24 mouse cellular contexts compared by ENCODE assay signal in the genomic region with DNA sequence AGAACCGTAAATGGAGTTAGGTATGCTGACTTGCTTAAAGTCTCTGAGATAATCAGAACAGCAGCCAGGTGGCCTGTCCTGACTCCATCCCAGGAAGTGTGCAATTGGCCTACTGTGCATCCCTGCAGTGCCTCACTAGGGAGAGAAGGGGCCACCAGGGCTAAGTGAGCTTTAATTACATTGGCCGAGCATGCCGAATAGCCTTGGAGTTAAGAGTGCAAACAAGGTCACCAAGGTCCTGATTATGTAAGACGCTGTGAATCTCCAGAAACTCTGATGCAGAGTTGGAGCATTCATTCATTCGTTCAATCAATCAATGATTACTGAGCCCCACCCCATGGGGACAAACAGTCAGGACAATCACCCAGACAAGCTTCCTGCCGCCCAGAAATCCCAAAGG. TPM values are rescaled to one million over a fixed set of nuclear protein-coding genes. Genes with fewer than 3 reads are reported as not detected.
A peak's percentile ranks its signal among the peaks of the same experiment; 100 is the strongest.
DNase-seq lines count a peak whose midpoint lies in the region; ATAC-seq and TF ChIP-seq lines count a peak whose summit lies in the region.
"Had no signal": no experiment of that assay in that cellular context is flagged by ENCODE, and none has a peak within 500 bp of the region (broad histone marks: within the 10 kb centered on the region; RNA-seq: fewer than 3 reads in every experiment).

No protein-coding gene starts in this region.

- TF ChIP-seq EP300 in stomach, postnatal 0 days (optimal IDR thresholded peaks at IDR 0.05): no peak

- H3K27ac ChIP-seq in stomach, postnatal 0 days (replicated peaks): 0 out of 2 replicates have a peak overlapping the region, but pooled peaks have one; percentile 30
- H3K27ac ChIP-seq: embryonic facial prominence, embryonic 13.5 days; forebrain, embryonic 12.5 days; hindbrain, embryonic 12.5 days; limb, embryonic 13.5 days; liver, embryonic 15.5 days; macrophage; neural tube, embryonic 15.5 days had no signal

- H3K9ac ChIP-seq in stomach, postnatal 0 days (ENCODE audit: low read length): no peak overlapping the region
- H3K9ac ChIP-seq: embryonic facial prominence, embryonic 13.5 days; forebrain, embryonic 12.5 days; hindbrain, embryonic 12.5 days; limb, embryonic 13.5 days; liver, embryonic 15.5 days; neural tube, embryonic 15.5 days had no signal

- TF ChIP-seq CTCF in stomach, postnatal 0 days (IDR thresholded peaks at IDR 0.05; ENCODE audit: low read depth): no peak

- H3K9me3 ChIP-seq in stomach, postnatal 0 days (ENCODE audit: control insufficient read depth, low read length): no peaks in the 10 kb centered on the region
- H3K9me3 ChIP-seq: embryonic facial prominence, embryonic 13.5 days; forebrain, embryonic 12.5 days; G1E; hindbrain, embryonic 12.5 days; limb, embryonic 13.5 days; liver, embryonic 15.5 days; neural tube, embryonic 15.5 days had no signal

- 26% methylated on average over 6 of the region's 6 CpGs for WGBS in stomach, postnatal 0 days

- no peaks in the 10 kb centered on the region for H3K27me3 ChIP-seq in stomach, postnatal 0 days (ENCODE audit: control insufficient read depth, insufficient read depth, low read length)
- H3K27me3 ChIP-seq: embryonic facial prominence, embryonic 13.5 days; forebrain, embryonic 12.5 days; hindbrain, embryonic 12.5 days; limb, embryonic 13.5 days; liver, embryonic 15.5 days; neural tube, embryonic 15.5 days; Patski had no signal

- peak; percentile 66 for DNase-seq in adrenal gland, adult 2 months
- no peak for DNase-seq in adrenal gland, adult 8-10 months
- peak; percentile 51 for DNase-seq in kidney, adult 9 months
- no peak for DNase-seq in kidney, postnatal 25 days
- peak; percentile 67 for DNase-seq in ES-CJ7 (ENCODE audit: low read depth, low spot score)
- no peak for DNase-seq in stomach, postnatal 0 days (ENCODE audit: low spot score)
- no peak for DNase-seq in lung, postnatal 10 days
- DNase-seq: cerebellum, adult 18-20 months; cerebellum, postnatal 14 days; kidney, postnatal 4 days; layer of hippocampus, adult 9-11 months; right cerebral cortex, postnatal 14 days; spleen, adult 18-20 months; thymus, postnatal 25 days had no signal

- H3K4me2 ChIP-seq in stomach, postnatal 0 days (replicated peaks; ENCODE audit: low read depth): no peak overlapping the region
- H3K4me2 ChIP-seq: embryonic facial prominence, embryonic 13.5 days; forebrain, embryonic 12.5 days; hindbrain, embryonic 12.5 days; limb, embryonic 13.5 days; liver, embryonic 15.5 days; neural tube, embryonic 15.5 days had no signal

- H3K4me3 ChIP-seq in stomach, postnatal 0 days (ENCODE audit: low read depth, low read length): no peak overlapping the region
- H3K4me3 ChIP-seq: embryonic facial prominence, embryonic 13.5 days; erythroblast, embryonic 14.5 days; forebrain, embryonic 12.5 days; hindbrain, embryonic 12.5 days; limb, embryonic 13.5 days; liver, embryonic 15.5 days; neural tube, embryonic 15.5 days had no signal

- H3K4me1 ChIP-seq in stomach, postnatal 0 days (replicated peaks; ENCODE audit: control insufficient read depth, insufficient read depth): no peaks in the 10 kb centered on the region
- H3K4me1 ChIP-seq: forebrain, embryonic 12.5 days; hindbrain, embryonic 12.5 days; limb, embryonic 13.5 days had no signal

- H3K36me3 ChIP-seq in stomach, postnatal 0 days (ENCODE audit: control insufficient read depth, insufficient read depth, low read length): no peaks in the 10 kb centered on the region
- H3K36me3 ChIP-seq: embryonic facial prominence, embryonic 13.5 days; forebrain, embryonic 12.5 days; G1E; hindbrain, embryonic 12.5 days; limb, embryonic 13.5 days; liver, embryonic 15.5 days; neural tube, embryonic 15.5 days had no signal

- ATAC-seq in stomach, postnatal 0 days (ENCODE audit: low FRiP score, low TSS enrichment): no peak
- ATAC-seq: Patski had no signal

RNA-seq across cellular contexts. Expression of a gene that starts 33.8 kb away (rescaled TPM):
- total RNA-seq in adrenal gland, adult 2 months (2021): 100 to 1,000 TPM; 395 to 486 TPM
- 751 and 799 TPM in 2 replicates for polyA plus RNA-seq in adrenal gland, adult 2 months (2012; rRNA removed)
- 100 to 1,000 TPM; 270 to 756 (median 501) TPM for total RNA-seq in adrenal gland, adult 8-10 months (2022)
- polyA plus RNA-seq in stomach, postnatal 0 days (2015; fragmentation: Nextera tagmentation; extraction: Ambion mirVana): 2.4 and 3.1 TPM in 2 replicates

Comparison
In these comparisons a context has a peak if more than half of its experiments do, and no peak if none do; other contexts are left out.
1. DNase-seq: peak in adrenal gland, adult 2 months (single experiment), kidney, adult 9 months (single experiment) and ES-CJ7 (single experiment); none in adrenal gland, adult 8-10 months (single experiment), kidney, postnatal 25 days (0 of 2), stomach, postnatal 0 days (single experiment) and lung, postnatal 10 days (single experiment).